Mouse (Mus musculus): ENCODE measurements around the gene AU040320. TPM values are rescaled to one million over a fixed set of nuclear protein-coding genes. Genes with fewer than 3 reads are reported as not detected.

Gene AU040320
- polyA plus RNA-seq, 1 experiment from 2014 or later, result 30.1 TPM

DNA sequence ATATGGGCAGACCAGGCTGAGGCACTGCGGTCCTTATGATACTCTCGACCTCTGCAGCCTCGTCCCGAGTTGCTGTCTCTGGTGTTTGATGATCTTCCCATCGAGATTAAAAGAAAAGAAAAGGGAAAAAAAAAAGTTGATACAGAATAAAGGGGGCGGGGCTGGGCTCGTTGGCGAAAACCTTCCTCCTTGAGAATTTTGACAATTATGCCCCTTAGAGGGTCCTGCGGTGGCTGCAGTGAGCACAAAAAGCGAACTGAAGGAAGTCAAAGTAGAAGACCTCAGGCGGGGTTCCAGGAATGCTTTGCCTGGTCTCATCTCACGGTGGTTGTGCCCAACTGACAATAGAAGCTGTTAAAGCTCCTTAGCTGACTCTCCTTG lies 877 bp downstream of the AU040320 start:
- Histone ChIP-seq H3K9ac (replicated peaks; ENCODE audit: low read depth, low read length) (peak overlapping the region; percentile 59), H3K4me3 (ENCODE audit: low read depth, low read length) (peak overlapping the region; percentile 91), H3K4me2 (replicated peaks; ENCODE audit: low read depth, low read length) (peak overlapping the region; percentile 69), H3K27me3 (ENCODE audit: control insufficient read depth, insufficient read depth, low read length) (no peaks in the 10 kb centered on the region), H3K4me1 (ENCODE audit: control insufficient read depth, insufficient read depth, low read length) (peaks cover 26% of the 10 kb centered on the region), H3K9me3 (ENCODE audit: control insufficient read depth, low read depth, low read length) (no peaks in the 10 kb centered on the region), H3K36me3 (ENCODE audit: control insufficient read depth, insufficient read depth, low read length) (peaks cover 7% of the 10 kb centered on the region; the same call in 1 of the 2 replicates), H3K27ac (ENCODE audit: low read length) (peak overlapping the region; percentile 95)
- ATAC-seq (ENCODE audit: insufficient number of reproducible peaks, insufficient read depth, low FRiP score, low read depth), result no peak
- 3% methylated on average over 12 of the region's 12 CpGs for WGBS

DNA sequence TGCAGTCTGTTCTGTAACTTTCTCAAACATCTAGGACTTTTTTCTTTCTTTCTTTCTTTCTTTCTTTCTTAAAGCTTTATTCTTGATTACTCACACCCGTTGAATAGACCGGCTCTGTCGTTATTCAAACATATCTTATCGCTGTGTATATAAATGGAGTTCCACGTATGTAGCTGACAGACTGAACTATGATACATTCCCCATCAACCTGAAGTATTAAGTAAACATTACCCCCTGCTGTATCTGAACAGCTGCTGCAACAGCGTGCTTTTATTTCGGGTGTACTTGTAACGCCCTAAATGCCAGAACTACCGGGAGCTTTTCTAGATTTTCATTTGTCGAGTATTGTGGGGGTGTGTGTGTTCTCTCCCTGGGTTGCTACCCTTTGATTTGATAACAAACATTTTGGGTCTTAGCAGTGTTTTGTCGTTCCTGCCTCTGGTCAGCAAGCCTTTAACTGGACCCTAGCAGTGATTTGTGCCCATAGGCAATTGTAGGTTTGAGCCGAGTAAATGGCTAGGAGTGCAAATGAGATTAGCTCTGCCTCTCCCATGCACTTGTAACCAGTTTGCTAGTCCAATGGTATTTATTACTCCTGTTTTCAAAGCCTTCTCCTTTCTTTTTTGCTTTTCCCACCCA lies 1.5 kb downstream of the AU040320 start:
- ATAC-seq (ENCODE audit: insufficient number of reproducible peaks, insufficient read depth, low FRiP score, low read depth), result peak; percentile 8; the same call in 1 of the 2 replicates
- no peak overlapping the region for H3K9ac ChIP-seq (replicated peaks; ENCODE audit: low read depth, low read length)
- H3K27ac ChIP-seq (ENCODE audit: low read length), result peak overlapping the region; percentile 95; the same call in 1 of the 2 replicates
- H3K4me1 ChIP-seq (ENCODE audit: control insufficient read depth, insufficient read depth, low read length), result peaks cover 26% of the 10 kb centered on the region
- peak overlapping the region; percentile 91 for H3K4me3 ChIP-seq (ENCODE audit: low read depth, low read length)
- peaks cover 2% of the 10 kb centered on the region; the same call in 1 of the 2 replicates for H3K36me3 ChIP-seq (ENCODE audit: control insufficient read depth, insufficient read depth, low read length)
- peak overlapping the region; percentile 69 for H3K4me2 ChIP-seq (replicated peaks; ENCODE audit: low read depth, low read length)
- 23% methylated on average over 12 of the region's 12 CpGs for WGBS
- no peaks in the 10 kb centered on the region for H3K27me3 ChIP-seq (ENCODE audit: control insufficient read depth, insufficient read depth, low read length)
- H3K9me3 ChIP-seq (ENCODE audit: control insufficient read depth, low read depth, low read length), result no peaks in the 10 kb centered on the region

DNA sequence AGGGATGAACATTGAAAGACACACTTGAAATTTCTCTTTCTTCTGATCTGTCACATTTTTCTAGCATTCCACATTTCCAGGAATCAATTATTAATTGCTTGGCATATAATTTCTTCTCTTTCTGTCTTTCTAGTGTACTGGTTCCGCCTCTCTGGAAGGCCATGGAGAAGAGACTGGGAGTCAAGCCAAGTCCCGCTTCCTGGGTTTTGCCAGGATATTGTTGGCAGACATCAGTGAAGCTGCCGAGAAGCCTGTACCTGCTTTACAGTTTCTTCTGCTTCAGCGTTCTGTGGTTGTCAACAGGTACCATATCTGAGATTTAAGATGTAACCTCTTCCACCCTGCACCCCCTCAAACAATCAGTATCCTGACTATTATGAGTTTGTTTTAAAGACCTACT lies 3.4 kb downstream of the AU040320 start:
- no peak for ATAC-seq (ENCODE audit: insufficient number of reproducible peaks, insufficient read depth, low FRiP score, low read depth)
- Histone ChIP-seq H3K27me3 (ENCODE audit: control insufficient read depth, insufficient read depth, low read length) (no peaks in the 10 kb centered on the region), H3K9me3 (ENCODE audit: control insufficient read depth, low read depth, low read length) (no peaks in the 10 kb centered on the region), H3K4me3 (ENCODE audit: low read depth, low read length) (no peak overlapping the region), H3K9ac (replicated peaks; ENCODE audit: low read depth, low read length) (no peak overlapping the region), H3K36me3 (ENCODE audit: control insufficient read depth, insufficient read depth, low read length) (peaks cover 3% of the 10 kb centered on the region; the same call in 1 of the 2 replicates), H3K4me1 (ENCODE audit: control insufficient read depth, insufficient read depth, low read length) (peaks cover 19% of the 10 kb centered on the region), H3K4me2 (replicated peaks; ENCODE audit: low read depth, low read length) (no peak overlapping the region), H3K27ac (ENCODE audit: low read length) (no peak overlapping the region)
- WGBS, result 78% methylated on average over 4 of the region's 4 CpGs

DNA sequence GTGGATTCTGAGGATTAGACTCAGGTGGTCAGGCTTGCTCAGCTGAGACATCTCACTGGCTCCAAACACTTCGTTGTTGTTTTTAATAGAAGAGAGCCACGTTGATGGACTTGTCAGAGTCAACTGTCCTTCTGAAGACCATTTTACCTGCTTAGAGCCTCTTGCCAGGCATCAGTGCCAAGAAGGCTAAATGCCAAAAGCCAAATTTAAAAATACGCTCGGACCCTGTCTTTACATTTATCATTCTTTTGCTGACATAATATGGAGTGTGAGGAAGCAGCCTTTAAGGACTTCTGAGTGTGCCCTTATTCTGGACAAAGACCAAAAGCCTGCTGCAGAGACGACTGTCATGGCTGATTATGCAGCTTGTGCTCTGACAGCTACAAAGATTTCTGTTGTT lies 5.0 kb downstream of the AU040320 start:
- Histone ChIP-seq H3K9me3 (ENCODE audit: control insufficient read depth, low read depth, low read length) (no peaks in the 10 kb centered on the region), H3K9ac (replicated peaks; ENCODE audit: low read depth, low read length) (no peak overlapping the region), H3K27ac (ENCODE audit: low read length) (no peak overlapping the region)

DNA sequence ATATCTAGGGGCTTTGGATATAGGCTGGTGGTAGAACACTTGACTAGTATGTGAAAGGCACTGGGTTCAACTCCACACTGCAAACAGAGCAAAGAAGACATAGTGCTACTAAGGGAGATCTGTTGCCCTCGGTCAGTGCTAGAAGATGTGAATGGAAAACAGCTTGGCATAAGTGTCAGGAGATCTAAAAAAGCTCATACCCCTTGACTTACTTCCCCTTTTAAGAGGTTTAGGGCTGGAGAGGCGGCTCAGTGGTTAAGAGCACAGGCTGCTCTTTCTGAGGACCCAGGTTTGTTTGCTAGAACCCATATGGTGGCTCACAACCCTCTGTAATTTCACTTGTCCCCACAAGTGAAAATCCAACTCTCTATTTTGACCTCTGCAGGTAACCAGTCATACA lies 6.1 kb downstream of the AU040320 start:
- Histone ChIP-seq H3K9me3 (ENCODE audit: control insufficient read depth, low read depth, low read length) (no peaks in the 10 kb centered on the region), H3K9ac (replicated peaks; ENCODE audit: low read depth, low read length) (no peak overlapping the region), H3K4me2 (replicated peaks; ENCODE audit: low read depth, low read length) (no peak overlapping the region), H3K36me3 (ENCODE audit: control insufficient read depth, insufficient read depth, low read length) (peaks cover 4% of the 10 kb centered on the region; the same call in 1 of the 2 replicates), H3K4me3 (ENCODE audit: low read depth, low read length) (no peak overlapping the region), H3K27me3 (ENCODE audit: control insufficient read depth, insufficient read depth, low read length) (no peaks in the 10 kb centered on the region), H3K4me1 (ENCODE audit: control insufficient read depth, insufficient read depth, low read length) (peaks cover 11% of the 10 kb centered on the region; the same call in 1 of the 2 replicates), H3K27ac (ENCODE audit: low read length) (no peak overlapping the region)
- ATAC-seq (ENCODE audit: insufficient number of reproducible peaks, insufficient read depth, low FRiP score, low read depth), result no peak
- WGBS, result 88% methylated on average over 2 of the region's 2 CpGs

More for the DNA sequence above, 5.0 kb downstream of the AU040320 start:
- peaks cover 3% of the 10 kb centered on the region; the same call in 1 of the 2 replicates for H3K36me3 ChIP-seq (ENCODE audit: control insufficient read depth, insufficient read depth, low read length)
- WGBS, result 72% methylated on average over 5 of the region's 5 CpGs
- H3K4me3 ChIP-seq (ENCODE audit: low read depth, low read length), result no peak overlapping the region
- ATAC-seq (ENCODE audit: insufficient number of reproducible peaks, insufficient read depth, low FRiP score, low read depth), result no peak
- H3K4me1 ChIP-seq (ENCODE audit: control insufficient read depth, insufficient read depth, low read length), result peaks cover 13% of the 10 kb centered on the region; the same call in 1 of the 2 replicates
- no peak overlapping the region for H3K4me2 ChIP-seq (replicated peaks; ENCODE audit: low read depth, low read length)
- no peaks in the 10 kb centered on the region for H3K27me3 ChIP-seq (ENCODE audit: control insufficient read depth, insufficient read depth, low read length)

DNA sequence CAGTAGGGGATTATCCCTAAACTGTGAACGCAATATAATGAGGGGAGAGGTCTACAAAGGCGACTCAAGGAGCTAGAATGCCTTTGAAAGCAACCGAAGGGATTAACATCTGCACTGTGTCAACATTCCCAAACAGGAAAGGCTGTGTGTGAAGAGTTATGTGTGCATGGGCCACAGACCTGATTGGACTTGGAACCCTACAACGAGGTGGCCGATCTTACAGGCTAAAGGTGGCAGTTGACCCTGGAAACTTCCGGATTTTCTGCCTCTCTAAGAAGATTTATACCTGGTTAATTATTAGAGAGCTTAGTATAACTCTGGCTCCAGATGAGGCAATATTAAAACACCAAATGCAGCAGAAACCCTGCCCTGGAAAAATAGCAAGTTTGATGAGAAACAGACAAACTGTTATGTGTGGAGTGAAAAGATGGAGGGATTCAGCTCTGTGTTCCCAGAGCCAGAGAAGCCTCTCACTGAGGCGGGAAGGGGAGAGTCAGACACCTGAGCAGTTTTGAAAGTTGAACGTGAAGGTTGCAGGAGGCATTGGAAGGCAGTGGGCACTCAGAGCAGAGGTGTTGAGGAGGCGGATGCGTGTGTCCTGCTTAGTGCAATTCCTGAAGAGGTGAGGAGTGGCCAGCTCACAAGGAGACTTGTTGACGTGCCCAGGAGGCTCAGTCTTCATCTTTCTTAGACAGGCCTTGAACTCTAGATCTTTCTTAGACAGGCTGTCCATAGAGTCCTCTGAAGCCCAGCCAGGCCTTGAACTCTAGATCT lies 9.4 kb downstream of the AU040320 start:
- 61% methylated on average over 11 of the region's 11 CpGs for WGBS
- H3K4me3 ChIP-seq (ENCODE audit: low read depth, low read length), result no peak overlapping the region
- no peaks in the 10 kb centered on the region for H3K27me3 ChIP-seq (ENCODE audit: control insufficient read depth, insufficient read depth, low read length)
- H3K4me2 ChIP-seq (replicated peaks; ENCODE audit: low read depth, low read length), result no peak overlapping the region
- 0 out of 2 replicates have a peak, but pooled peaks cover 3% of the 10 kb centered on the region for H3K4me1 ChIP-seq (ENCODE audit: control insufficient read depth, insufficient read depth, low read length)
- no peak overlapping the region for H3K9ac ChIP-seq (replicated peaks; ENCODE audit: low read depth, low read length)
- ATAC-seq (ENCODE audit: insufficient number of reproducible peaks, insufficient read depth, low FRiP score, low read depth), result peak; percentile 69; the same call in 1 of the 2 replicates
- peaks cover 5% of the 10 kb centered on the region; the same call in 1 of the 2 replicates for H3K36me3 ChIP-seq (ENCODE audit: control insufficient read depth, insufficient read depth, low read length)
- H3K27ac ChIP-seq (ENCODE audit: low read length), result peak overlapping the region; percentile 27; the same call in 1 of the 2 replicates
- no peaks in the 10 kb centered on the region for H3K9me3 ChIP-seq (ENCODE audit: control insufficient read depth, low read depth, low read length)

DNA sequence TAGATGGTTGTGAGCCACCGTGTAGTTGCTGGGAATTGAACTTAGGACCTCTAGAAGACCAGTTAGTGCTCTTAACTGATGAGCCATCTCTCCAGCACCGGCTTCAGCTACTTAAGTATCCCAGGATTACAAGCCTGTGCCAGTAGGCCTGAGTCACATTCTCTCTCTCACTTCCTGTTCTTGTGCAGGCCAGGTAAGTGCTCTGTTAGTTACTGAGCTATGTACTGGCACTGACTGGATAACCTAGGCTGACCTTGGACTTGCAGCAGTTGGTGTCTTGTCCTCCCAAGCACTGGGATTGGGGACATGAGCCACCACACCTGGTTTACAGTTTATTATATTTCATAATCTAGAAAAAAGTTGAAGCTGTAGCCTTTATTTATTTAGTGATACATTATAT lies 10.1 kb downstream of the AU040320 start:
- WGBS, result 82% methylated on average over 2 of the region's 2 CpGs
- 0 out of 2 replicates have a peak, but pooled peaks cover 3% of the 10 kb centered on the region for H3K4me1 ChIP-seq (ENCODE audit: control insufficient read depth, insufficient read depth, low read length)
- ATAC-seq (ENCODE audit: insufficient number of reproducible peaks, insufficient read depth, low FRiP score, low read depth), result no peak
- no peak overlapping the region for H3K4me2 ChIP-seq (replicated peaks; ENCODE audit: low read depth, low read length)
- no peaks in the 10 kb centered on the region for H3K27me3 ChIP-seq (ENCODE audit: control insufficient read depth, insufficient read depth, low read length)
- H3K9ac ChIP-seq (replicated peaks; ENCODE audit: low read depth, low read length), result no peak overlapping the region
- no peak overlapping the region for H3K4me3 ChIP-seq (ENCODE audit: low read depth, low read length)
- H3K9me3 ChIP-seq (ENCODE audit: control insufficient read depth, low read depth, low read length), result no peaks in the 10 kb centered on the region
- peaks cover 5% of the 10 kb centered on the region; the same call in 1 of the 2 replicates for H3K36me3 ChIP-seq (ENCODE audit: control insufficient read depth, insufficient read depth, low read length)
- no peak overlapping the region for H3K27ac ChIP-seq (ENCODE audit: low read length)

DNA sequence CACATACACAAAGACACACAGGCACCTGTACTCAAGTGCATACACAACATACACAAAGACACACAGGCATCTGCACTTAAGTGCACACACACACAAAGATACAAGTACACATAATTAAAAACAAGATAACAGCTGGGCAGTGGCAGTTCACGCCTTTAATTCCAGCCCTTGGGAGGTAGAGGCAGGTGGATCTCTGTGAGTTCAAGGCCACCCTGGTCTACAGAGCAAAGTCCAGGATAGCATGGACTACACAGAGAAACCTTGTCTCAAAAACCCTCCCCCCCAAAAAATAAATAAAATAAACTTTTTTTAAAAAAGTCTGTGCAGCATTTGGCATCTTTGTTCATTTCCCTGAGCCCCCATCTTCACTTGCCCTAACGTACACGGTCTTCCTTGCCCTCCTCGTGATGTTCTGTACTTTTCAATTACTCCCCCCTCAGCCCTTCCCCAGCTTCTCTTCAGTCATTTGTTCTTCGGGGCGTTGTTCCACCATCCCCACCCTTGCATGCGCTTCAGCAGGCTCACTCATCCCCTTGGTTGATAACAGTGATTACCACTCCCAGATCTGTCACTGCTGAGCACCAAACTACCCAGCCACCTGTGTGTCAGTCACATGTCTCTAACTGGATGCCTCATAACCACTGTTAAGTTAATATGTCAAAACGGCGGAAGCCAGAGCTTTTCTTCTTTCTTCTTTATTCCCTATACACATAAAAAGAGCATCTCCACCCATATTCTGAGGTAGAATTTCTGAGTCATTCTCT lies 16.6 kb downstream of the AU040320 start:
- whole genome bisulfite sequencing, result 78% methylated on average over 9 of the region's 9 CpGs
- no peak for ATAC-seq (ENCODE audit: insufficient number of reproducible peaks, insufficient read depth, low FRiP score, low read depth)

More for the DNA sequence above, 16.6 kb downstream of the AU040320 start:
- Histone ChIP-seq H3K9me3 (ENCODE audit: control insufficient read depth, low read depth, low read length) (no peaks in the 10 kb centered on the region), H3K4me2 (replicated peaks; ENCODE audit: low read depth, low read length) (no peak overlapping the region), H3K27ac (ENCODE audit: low read length) (no peak overlapping the region), H3K4me3 (ENCODE audit: low read depth, low read length) (no peak overlapping the region), H3K4me1 (ENCODE audit: control insufficient read depth, insufficient read depth, low read length) (0 out of 2 replicates have a peak, but pooled peaks cover 4% of the 10 kb centered on the region), H3K9ac (replicated peaks; ENCODE audit: low read depth, low read length) (no peak overlapping the region), H3K36me3 (ENCODE audit: control insufficient read depth, insufficient read depth, low read length) (peaks cover 2% of the 10 kb centered on the region; the same call in 1 of the 2 replicates), H3K27me3 (ENCODE audit: control insufficient read depth, insufficient read depth, low read length) (no peaks in the 10 kb centered on the region)

Measured in stomach, embryonic 14.5 days (tissue).